In the genomic region with DNA sequence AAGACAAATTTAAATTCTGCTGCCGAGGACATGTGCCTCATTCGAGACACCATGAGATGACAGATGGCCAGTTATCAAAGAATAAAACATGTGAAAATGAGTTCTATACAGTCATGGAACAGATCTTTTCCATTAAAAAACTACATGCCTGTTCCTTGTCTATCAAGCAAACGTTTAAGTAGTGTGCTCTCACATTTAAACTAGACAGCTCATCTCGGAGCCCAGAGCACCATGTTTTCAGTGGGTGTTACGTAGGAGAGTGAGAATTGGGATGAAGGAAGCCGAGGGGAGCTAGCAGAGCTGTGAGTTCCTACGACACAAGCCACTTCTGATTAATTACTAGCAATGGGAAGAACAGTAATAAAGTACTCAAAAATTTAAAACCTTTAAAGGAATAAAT, we compare ENCODE assay signal across 20 mouse cellular contexts. TPM values are rescaled to one million over a fixed set of nuclear protein-coding genes. Genes with fewer than 3 reads are reported as not detected.
DNase-seq lines count a peak whose midpoint lies in the region; ATAC-seq lines count a peak whose summit lies in the region.
"Had no signal": no experiment of that assay in that cellular context is flagged by ENCODE, and none has a peak within 500 bp of the region (broad histone marks: within the 10 kb centered on the region; RNA-seq: fewer than 3 reads in every experiment).

No protein-coding gene starts in this region.

- peak; percentile 86 for DNase-seq in right cerebral cortex, adult 18-20 months
- no peak for DNase-seq in right cerebral cortex, postnatal 4 days
- DNase-seq in left cerebral cortex, adult 9 months (ENCODE audit: low spot score in 2 of 2): peak; percentile 71 to 77
- DNase-seq in gastrocnemius, postnatal 14 days: no peak
- DNase-seq in kidney, postnatal 25 days: no peak
- DNase-seq in urinary bladder, postnatal 4 days (ENCODE audit: low spot score in 2 of 2): no peak
- DNase-seq: adrenal gland, adult 2 months; cerebellum, adult 11 months; cerebellum, postnatal 36 days; kidney, adult 18-20 months; kidney, postnatal 4 days; midbrain, embryonic 14.5 days; thymus, postnatal 36 days had no signal

- no peak for ATAC-seq in forebrain, embryonic 15.5 days (replicated peaks)
- ATAC-seq in forebrain, embryonic 13.5 days: no peak

- intact Hi-C loops in gastrocnemius, postnatal 14 days (cut with DNase I; ENCODE audit: low total_unique reads): no loop called here

- H3K27me3 ChIP-seq in forebrain, embryonic 15.5 days: no peaks in the 10 kb centered on the region
- no peaks in the 10 kb centered on the region for H3K27me3 ChIP-seq in forebrain, embryonic 13.5 days
- H3K27me3 ChIP-seq: heart, embryonic 13.5 days; limb, embryonic 13.5 days; neural tube, embryonic 15.5 days had no signal

- peaks cover 6% of the 10 kb centered on the region; the same call in 1 of the 2 replicates for H3K36me3 ChIP-seq in forebrain, embryonic 15.5 days
- H3K36me3 ChIP-seq in forebrain, embryonic 13.5 days (ENCODE audit: poor library complexity, severe bottlenecking): peaks cover 12% of the 10 kb centered on the region

- no peaks in the 10 kb centered on the region for H3K9me3 ChIP-seq in forebrain, embryonic 15.5 days
- no peaks in the 10 kb centered on the region for H3K9me3 ChIP-seq in forebrain, embryonic 13.5 days (replicated peaks)
- H3K9me3 ChIP-seq: heart, embryonic 13.5 days; limb, embryonic 13.5 days; neural tube, embryonic 15.5 days had no signal

- H3K4me3 ChIP-seq in forebrain, embryonic 15.5 days: no peak overlapping the region
- no peak overlapping the region for H3K4me3 ChIP-seq in forebrain, embryonic 13.5 days
- H3K4me3 ChIP-seq: heart, embryonic 13.5 days; limb, embryonic 13.5 days; myocyte; neural tube, embryonic 15.5 days had no signal

- H3K27ac ChIP-seq in forebrain, embryonic 15.5 days (replicated peaks): 0 out of 2 replicates have a peak overlapping the region, but pooled peaks have one; percentile 5
- H3K27ac ChIP-seq in forebrain, embryonic 13.5 days: no peak overlapping the region
- H3K27ac ChIP-seq: heart, embryonic 13.5 days; limb, embryonic 13.5 days; liver, embryonic 14.5 days; neural tube, embryonic 15.5 days had no signal

- no peak overlapping the region for H3K9ac ChIP-seq in forebrain, embryonic 15.5 days (replicated peaks)
- no peak overlapping the region for H3K9ac ChIP-seq in forebrain, embryonic 13.5 days
- H3K9ac ChIP-seq: heart, embryonic 13.5 days; limb, embryonic 13.5 days; liver, embryonic 14.5 days; neural tube, embryonic 15.5 days had no signal

- no peak overlapping the region for H3K4me2 ChIP-seq in forebrain, embryonic 15.5 days (replicated peaks)
- H3K4me2 ChIP-seq in forebrain, embryonic 13.5 days: no peak overlapping the region
- H3K4me2 ChIP-seq: heart, embryonic 13.5 days; limb, embryonic 13.5 days; neural tube, embryonic 15.5 days had no signal

- H3K4me1 ChIP-seq in forebrain, embryonic 15.5 days: no peaks in the 10 kb centered on the region
- H3K4me1 ChIP-seq in forebrain, embryonic 13.5 days: no peaks in the 10 kb centered on the region
- H3K4me1 ChIP-seq: heart, embryonic 13.5 days; limb, embryonic 13.5 days; neural tube, embryonic 15.5 days had no signal

- WGBS in forebrain, embryonic 15.5 days: 70% methylated on average over 7 of the region's 7 CpGs
- WGBS in forebrain, embryonic 13.5 days: 80% methylated on average over 7 of the region's 7 CpGs

RNA-seq across cellular contexts. Expression of a gene that starts 48.2 kb away (rescaled TPM):
- polyA plus RNA-seq in forebrain, embryonic 15.5 days (2015; fragmentation: Nextera tagmentation; extraction: Ambion mirVana): 6.5 and 8.2 TPM in 2 replicates
- 4.5 and 4.7 TPM in 2 replicates for polyA plus RNA-seq in forebrain, embryonic 13.5 days (2015; fragmentation: Nextera tagmentation; extraction: Ambion mirVana)
- total RNA-seq in gastrocnemius, postnatal 14 days (2021): 10 to 100 TPM; 81.8 to 94.3 TPM

Comparison
In these comparisons a context has a peak if more than half of its experiments do, and no peak if none do; other contexts are left out.
1. DNase-seq: peak in right cerebral cortex, adult 18-20 months (single experiment) and left cerebral cortex, adult 9 months (2 of 2); none in right cerebral cortex, postnatal 4 days (single experiment), gastrocnemius, postnatal 14 days (single experiment), kidney, postnatal 25 days (0 of 2) and urinary bladder, postnatal 4 days (0 of 2).